Mouse (Mus musculus): ENCODE measurements around the gene Pik3cd.

Pik3cd gene

GRCm38 (mm10) chr4:149650493-149651193, 51.7 kb downstream of the Pik3cd start:
- CTCF ChIA-PET = interaction anchor here (0.6 to 2.6 kb wide), 45 partner anchors 9 to 862 kb away, joined by 3 to 20 read pairs (median 3); partner anchors contain the start of genes Pgd (in 1 of the 4) and Pik3cd (in 1 of the 4)
- POLR2A ChIA-PET = interaction anchor here in 3 of 4 experiments (0.6 to 3.2 kb wide), 8 partner anchors 9 to 80 kb away, joined by 3 to 15 read pairs (median 4); no protein-coding TSS in a partner anchor

- ChIA-PET POLR2A (interaction anchor here in 3 of 4 experiments (0.6 to 3.2 kb wide), 4 partner anchors 12 to 62 kb away, joined by 3 to 15 read pairs (median 5); no protein-coding TSS in a partner anchor), CTCF (interaction anchor here in 3 of 4 experiments (0.5 to 2.6 kb wide), 4 partner anchors 19 to 340 kb away, joined by 3 to 10 read pairs (median 3); partner anchors contain the start of gene Kif1b (in 1 of the 3))
Observed at GRCm38 (mm10) chr4:149648031-149648805, 54.2 kb downstream of the Pik3cd start.

- CTCF ChIA-PET = interaction anchor here (0.6 to 1.4 kb wide), 6 partner anchors 9 to 153 kb away, joined by 3 to 10 read pairs (median 3); no protein-coding TSS in a partner anchor
- POLR2A ChIA-PET = interaction anchor here in 2 of 4 experiments (0.5 to 1.5 kb wide), 5 partner anchors 8 to 498 kb away, joined by 3 to 7 read pairs (median 3); no protein-coding TSS in a partner anchor
Observed at GRCm38 (mm10) chr4:149645761-149646160, 56.6 kb downstream of the Pik3cd start.

DNA sequence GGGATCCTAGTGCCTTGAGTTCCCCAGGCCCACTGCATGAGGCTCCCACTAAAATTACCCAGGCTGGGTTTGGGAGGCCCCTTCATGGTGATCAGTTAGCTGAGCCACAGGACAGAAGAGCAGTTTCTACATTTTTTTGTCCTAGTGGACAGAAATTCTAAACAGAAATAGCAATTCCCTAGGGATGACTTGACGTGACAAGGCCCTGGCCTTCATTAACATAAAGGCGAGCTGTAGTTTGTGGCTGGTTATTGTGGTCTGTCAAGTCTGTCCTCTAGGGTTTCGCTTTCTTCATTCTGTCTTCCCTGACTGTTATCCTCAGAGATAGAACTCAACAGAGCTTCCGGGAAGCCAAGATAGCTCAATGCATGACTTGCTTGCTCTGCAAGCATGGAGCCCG, 60.4 kb downstream of the Pik3cd start:
- CTCF ChIA-PET = interaction anchor here in 3 of 4 experiments (0.9 to 2.1 kb wide), 5 partner anchors 8 to 14 kb away, joined by 4 to 5 read pairs (median 4); no protein-coding TSS in a partner anchor
- POLR2A ChIA-PET = interaction anchor here in 2 of 4 experiments (0.7 to 1.1 kb wide), 2 partner anchors 16 to 200 kb away, joined by 3 read pairs; no protein-coding TSS in a partner anchor

- CTCF ChIA-PET = interaction anchor here in 3 of 4 experiments (0.8 to 2.1 kb wide), 7 partner anchors 9 to 13 kb away, joined by 3 to 5 read pairs (median 4); no protein-coding TSS in a partner anchor
Observed at GRCm38 (mm10) chr4:149641400-149641799, 61.0 kb downstream of the Pik3cd start.

GRCm38 (mm10) chr4:149640831-149641230, 61.5 kb downstream of the Pik3cd start:
- ChIA-PET POLR2A (interaction anchor here in 1 of 4 experiments (0.9 to 1.5 kb wide), 4 partner anchors 10 to 19 kb away, joined by 3 to 4 read pairs (median 3); no protein-coding TSS in a partner anchor), CTCF (interaction anchor here in 3 of 4 experiments (0.6 to 2.1 kb wide), 8 partner anchors 9 to 637 kb away, joined by 3 to 5 read pairs (median 4); no protein-coding TSS in a partner anchor)

More at GRCm38 (mm10) chr4:149641400-149641799, 61.0 kb downstream of the Pik3cd start:
- POLR2A ChIA-PET = interaction anchor here in 2 of 4 experiments (0.7 to 1.5 kb wide), 5 partner anchors 10 to 200 kb away, joined by 3 to 4 read pairs (median 3); no protein-coding TSS in a partner anchor

DNA sequence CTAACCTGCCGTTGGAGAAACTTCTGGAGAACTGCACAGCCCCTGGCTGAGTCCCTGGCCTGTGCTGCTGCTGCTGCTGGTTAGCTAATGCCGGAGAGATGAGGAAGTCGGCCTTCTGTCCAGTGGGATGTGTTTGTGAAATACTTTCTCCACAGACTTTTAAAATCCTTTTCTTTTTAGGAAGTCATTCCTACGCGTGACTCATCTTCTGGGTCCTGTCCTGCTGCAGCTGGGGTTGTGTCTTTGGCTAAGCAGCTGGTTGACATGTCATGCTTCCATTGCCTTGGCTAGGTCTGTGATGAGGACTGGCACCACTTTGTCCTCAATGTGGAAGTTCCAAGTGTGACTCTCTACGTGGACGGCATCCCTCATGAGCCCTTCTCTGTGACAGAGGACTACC, 64.4 kb downstream of the Pik3cd start:
- ChIA-PET CTCF (interaction anchor here (0.6 to 1.6 kb wide), 6 partner anchors 9 to 293 kb away, joined by 3 to 5 read pairs (median 3); no protein-coding TSS in a partner anchor), POLR2A (interaction anchor here in 2 of 4 experiments (0.6 to 1.5 kb wide), 3 partner anchors 7 to 36 kb away, joined by 3 to 7 read pairs (median 3); no protein-coding TSS in a partner anchor)

DNA sequence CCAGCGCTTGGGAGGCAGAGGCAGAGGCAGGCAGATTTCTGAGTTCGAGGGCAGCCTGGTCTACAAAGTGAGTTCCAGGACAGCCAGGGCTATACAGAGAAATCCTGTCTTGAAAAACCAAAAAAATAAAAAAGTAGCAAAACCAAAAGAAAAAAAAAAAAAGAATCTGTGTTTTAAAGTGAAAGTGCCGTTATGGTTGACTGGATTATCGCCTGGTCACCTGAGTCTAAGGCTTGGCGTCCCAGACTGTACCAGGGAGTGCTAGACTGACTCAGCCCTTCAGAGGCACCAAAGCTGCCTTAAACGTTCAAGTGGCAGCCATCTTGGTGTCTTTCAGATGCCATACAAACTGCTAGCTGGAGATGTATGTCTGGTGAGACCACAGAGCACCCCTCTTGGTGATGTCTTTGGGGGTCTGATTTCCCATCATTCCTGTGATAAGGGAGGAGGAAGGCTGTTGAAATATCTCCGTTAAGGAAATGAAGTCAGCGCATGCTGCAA, 66.4 kb downstream of the Pik3cd start:
- CTCF ChIA-PET = interaction anchor here in 3 of 4 experiments (0.6 to 1.4 kb wide), 4 partner anchors 15 to 102 kb away, joined by 3 read pairs; partner anchors contain the start of gene Tmem201 (in 1 of the 3)
- POLR2A ChIA-PET = interaction anchor here in 2 of 4 experiments (0.6 to 1.9 kb wide), 6 partner anchors 10 to 45 kb away, joined by 3 to 4 read pairs (median 4); no protein-coding TSS in a partner anchor

GRCm38 (mm10) chr4:149634966-149635365, 67.4 kb downstream of the Pik3cd start:
- ChIA-PET CTCF (no interaction called here), POLR2A (no interaction called here)

- POLR2A ChIA-PET = interaction anchor here in 1 of 4 experiments (1.1 kb wide), 1 partner anchor 26 kb away, joined by 3 read pairs; no protein-coding TSS in a partner anchor
- CTCF ChIA-PET = no interaction called here
Observed at GRCm38 (mm10) chr4:149634157-149634556, 68.2 kb downstream of the Pik3cd start.

DNA sequence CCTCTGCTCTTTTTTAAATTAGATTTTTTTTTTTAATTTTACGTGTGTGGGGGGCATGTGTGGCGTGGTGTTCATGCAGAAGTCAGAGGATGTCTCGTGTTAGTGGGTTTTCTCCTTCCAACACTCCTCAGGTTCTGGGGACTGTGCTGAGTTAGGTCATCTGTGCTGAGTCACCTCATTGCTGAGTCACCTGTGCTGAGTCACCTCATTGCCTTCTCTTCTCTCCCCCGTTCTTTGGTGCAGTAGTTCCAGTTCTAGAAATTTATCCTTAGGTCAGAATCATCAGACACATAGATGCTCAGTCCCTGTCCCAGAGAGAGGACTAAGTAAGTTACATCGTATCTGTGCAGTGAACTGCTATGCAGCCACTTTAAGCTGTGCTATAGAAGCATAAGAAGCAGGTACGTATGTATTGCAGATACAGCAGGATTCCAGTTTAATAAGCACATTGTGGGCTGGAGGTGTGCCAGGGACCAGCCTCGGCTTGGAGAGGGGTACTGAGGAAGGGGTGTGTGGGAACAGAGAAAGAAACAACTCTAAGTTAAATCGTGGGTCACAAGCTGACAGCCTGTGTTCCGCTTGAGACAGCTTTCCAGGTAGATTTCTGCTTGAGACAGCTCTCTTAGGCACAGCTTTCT, 69.6 kb downstream of the Pik3cd start:
- CTCF ChIA-PET = interaction anchor here in 2 of 4 experiments (0.7 to 1.3 kb wide), 2 partner anchors 18 to 47 kb away, joined by 3 read pairs; partner anchors contain the start of gene Clstn1 (in 1 of the 2)

GRCm38 (mm10) chr4:149628810-149629209, 73.6 kb downstream of the Pik3cd start:
- CTCF ChIA-PET = interaction anchor here in 3 of 4 experiments (0.6 to 2.8 kb wide), 34 partner anchors 9 to 220 kb away, joined by 3 to 18 read pairs (median 4); no protein-coding TSS in a partner anchor
- POLR2A ChIA-PET = interaction anchor here (0.6 to 3.3 kb wide), 7 partner anchors 12 to 414 kb away, joined by 3 to 14 read pairs (median 4); no protein-coding TSS in a partner anchor

More for the DNA sequence above, 69.6 kb downstream of the Pik3cd start:
- POLR2A ChIA-PET = interaction anchor here in 2 of 4 experiments (0.9 to 2.2 kb wide), 3 partner anchors 11 to 25 kb away, joined by 3 to 10 read pairs (median 3); no protein-coding TSS in a partner anchor

- ChIA-PET POLR2A (interaction anchor here (0.6 to 3.3 kb wide), 8 partner anchors 12 to 506 kb away, joined by 3 to 14 read pairs (median 4); no protein-coding TSS in a partner anchor), CTCF (interaction anchor here (0.5 to 2.8 kb wide), 43 partner anchors 10 to 1993 kb away, joined by 3 to 18 read pairs (median 4); partner anchors contain the start of gene Rbp7 (in 1 of the 4))
Observed at GRCm38 (mm10) chr4:149628372-149628771, 74.0 kb downstream of the Pik3cd start.

DNA sequence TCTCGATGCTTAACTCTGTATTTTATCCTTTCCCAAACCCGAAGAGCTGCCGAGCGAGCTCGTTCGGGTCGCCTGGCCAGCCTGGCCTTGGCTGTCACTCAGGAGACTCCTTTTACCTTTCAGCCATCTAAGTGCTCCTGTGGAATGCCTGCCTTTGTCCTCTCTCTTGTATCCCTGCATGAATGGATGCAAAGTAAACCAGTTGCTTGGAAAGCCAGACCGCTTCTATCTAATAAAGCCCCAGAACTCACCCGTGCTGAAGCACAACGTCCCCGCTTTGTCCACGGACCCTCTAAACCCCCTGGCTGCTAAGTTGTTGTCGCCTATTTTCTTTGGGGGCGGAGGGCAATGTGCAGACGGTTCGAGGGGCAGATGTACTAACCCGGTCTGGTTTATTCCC, 75.6 kb downstream of the Pik3cd start:
- ChIA-PET POLR2A (interaction anchor here in 1 of 4 experiments (3.3 kb wide), 1 partner anchor 10 kb away, joined by 14 read pairs; no protein-coding TSS in a partner anchor), CTCF (interaction anchor here in 3 of 4 experiments (0.6 to 0.9 kb wide), 5 partner anchors 17 to 432 kb away, joined by 3 to 4 read pairs (median 3); no protein-coding TSS in a partner anchor)

DNA sequence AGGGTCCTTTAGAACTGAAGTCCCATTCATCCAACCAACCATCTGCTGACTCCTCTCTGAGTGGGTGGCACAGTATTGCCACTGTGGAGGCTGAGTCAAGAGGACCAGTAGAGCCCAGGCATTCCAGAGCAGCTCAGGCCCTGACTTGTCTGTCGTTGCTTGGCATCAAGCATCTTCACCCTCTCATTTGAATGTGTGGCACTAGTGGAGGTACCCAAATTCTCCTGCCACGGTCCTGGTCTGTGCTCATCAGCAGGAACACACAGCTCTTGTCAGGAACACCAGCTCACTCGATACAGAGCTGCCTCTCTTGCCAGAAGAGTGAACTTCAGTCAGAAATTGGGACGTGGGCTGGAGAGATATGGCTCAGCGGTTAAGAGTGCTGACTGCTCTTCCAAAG, 78.7 kb downstream of the Pik3cd start:
- POLR2A ChIA-PET = interaction anchor here in 2 of 4 experiments (0.7 to 0.9 kb wide), 2 partner anchors 9 to 18 kb away, joined by 3 read pairs; no protein-coding TSS in a partner anchor
- CTCF ChIA-PET = interaction anchor here in 1 of 4 experiments (0.5 kb wide), 1 partner anchor 10 kb away, joined by 4 read pairs; no protein-coding TSS in a partner anchor

DNA sequence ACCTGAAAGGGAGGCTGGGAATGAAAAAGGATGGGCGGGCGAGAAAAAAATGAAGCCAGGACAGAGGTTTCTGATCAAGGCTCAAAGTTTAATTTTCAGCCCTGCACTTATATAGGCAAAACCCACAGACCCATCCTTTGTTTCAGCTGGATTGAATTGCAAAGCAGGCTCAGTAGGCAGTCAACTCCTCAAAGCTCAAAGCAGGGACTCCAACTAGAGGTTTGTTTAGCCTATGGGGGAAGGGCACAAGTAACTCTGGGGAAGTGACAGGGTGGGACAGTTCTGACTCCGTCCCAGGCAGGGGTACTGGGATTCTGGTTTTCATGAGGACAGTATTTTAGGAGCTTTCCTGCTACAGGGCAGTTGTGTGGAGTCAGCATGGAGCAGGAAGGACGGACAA, 81.1 kb downstream of the Pik3cd start:
- POLR2A ChIA-PET = interaction anchor here in 1 of 4 experiments (1.2 kb wide), 1 partner anchor 10 kb away, joined by 3 read pairs; no protein-coding TSS in a partner anchor

More for the DNA sequence above, 81.1 kb downstream of the Pik3cd start:
- CTCF ChIA-PET = interaction anchor here (0.5 to 1.2 kb wide), 5 partner anchors 13 to 72 kb away, joined by 3 to 4 read pairs (median 3); no protein-coding TSS in a partner anchor

All from embryonic stem cell, embryonic (primary cell).